Mouse (Mus musculus) megakaryocyte, adult 5-6 weeks (primary cell): ENCODE results near the gene Cd63. TPM values are rescaled to one million over a fixed set of nuclear protein-coding genes. Genes with fewer than 3 reads are reported as not detected.
A peak's percentile ranks its signal among the peaks of the same experiment; 100 is the strongest.

ENCODE experiments used
- ATAC-seq: 2 replicates; pipeline ENCODE4 v1.8.0; 2016; ENCODE audit warnings: mild to moderate bottlenecking, inconsistent platforms; ENCODE audit not compliant: poor library complexity, severe bottlenecking
- total RNA-seq, 2 experiments: library from RNA; stranded (forward) in 1 of 2; stranded (reverse) in 1 of 2; fragments of 153-499, 151-499 nt in 1 of 2; fragments of 221-1000, 200-1000 nt in 1 of 2; gene quantifications; 2 replicates each; pipeline versions ENCODE4 v1.2.3 to v1.2.4; 2015 to 2017

Gene Cd63
- total RNA-seq, 2 experiments from 2014 or later = 46.8 to 60.5 TPM

- ATAC-seq = peak; percentile 8; the same call in 1 of the 2 replicates
Measured at GRCm38 (mm10) chr10:128960590-128961584, 60.1 kb downstream of the Cd63 start, which contains the start of gene Mettl7b. Gene Mettl7b (minus strand): TSS chr10:128960988.

Other genes with a start within 250 kb of the Cd63 start
- gene Suox, start 226.9 kb upstream of the Cd63 start, total RNA-seq (2015) = 1.4 and 1.5 TPM in 2 replicates
- 3.9 and 4.7 TPM in 2 replicates for gene Suox, start 226.9 kb upstream of the Cd63 start, total RNA-seq (2017)
- 62.8 and 64.7 TPM in 2 replicates for gene Rab5b, start 204.7 kb upstream of the Cd63 start, total RNA-seq (2015)
- gene Rab5b, start 204.7 kb upstream of the Cd63 start, total RNA-seq (2017) = 77.1 and 84.0 TPM in 2 replicates
- 0.16 and 0.57 TPM in 2 replicates for gene Pmel, start 196.8 kb upstream of the Cd63 start, total RNA-seq (2015)
- 0.07 and 0.73 TPM in 2 replicates for gene Pmel, start 196.8 kb upstream of the Cd63 start, total RNA-seq (2017)
- gene Cdk2, start 196.0 kb upstream of the Cd63 start, total RNA-seq (2015) = 85.3 and 89.5 TPM in 2 replicates
- gene Cdk2, start 196.0 kb upstream of the Cd63 start, total RNA-seq (2017) = 63.4 and 70.7 TPM in 2 replicates
- gene Dgka, start 156.1 kb upstream of the Cd63 start, total RNA-seq (2015) = 35.0 and 37.6 TPM in 2 replicates
- 31.5 and 32.6 TPM in 2 replicates for gene Dgka, start 156.1 kb upstream of the Cd63 start, total RNA-seq (2017)
- 22.0 and 25.0 TPM in 2 replicates for gene Pym1, start 153.1 kb upstream of the Cd63 start, total RNA-seq (2015)
- 37.1 and 43.4 TPM in 2 replicates for gene Pym1, start 153.1 kb upstream of the Cd63 start, total RNA-seq (2017)
- 4.4 and 4.5 TPM in 2 replicates for gene Mmp19, start 110.1 kb upstream of the Cd63 start, total RNA-seq (2015)
- gene Mmp19, start 110.1 kb upstream of the Cd63 start, total RNA-seq (2017) = 10.9 and 12.7 TPM in 2 replicates
- gene Dnajc14, start 96.9 kb upstream of the Cd63 start, total RNA-seq (2015) = 29.1 and 35.9 TPM in 2 replicates
- 58.3 and 61.3 TPM in 2 replicates for gene Dnajc14, start 96.9 kb upstream of the Cd63 start, total RNA-seq (2017)
- gene Tmem198b, start 96.6 kb upstream of the Cd63 start, total RNA-seq (2015) = 4.5 and 6.5 TPM in 2 replicates
- gene Tmem198b, start 96.6 kb upstream of the Cd63 start, total RNA-seq (2017) = 3.9 and 4.0 TPM in 2 replicates
- gene Sarnp, start 83.7 kb upstream of the Cd63 start, total RNA-seq (2015) = 173 and 182 TPM in 2 replicates
- 209 and 234 TPM in 2 replicates for gene Sarnp, start 83.7 kb upstream of the Cd63 start, total RNA-seq (2017)
- gene Ormdl2, start 79.3 kb upstream of the Cd63 start, total RNA-seq (2015) = 49.5 and 65.2 TPM in 2 replicates
- gene Ormdl2, start 79.3 kb upstream of the Cd63 start, total RNA-seq (2017) = 67.1 and 72.3 TPM in 2 replicates
- 0.07 and 0.18 TPM in 2 replicates for gene Gdf11, start 9.3 kb upstream of the Cd63 start, total RNA-seq (2015)
- 0.18 and 0.28 TPM in 2 replicates for gene Gdf11, start 9.3 kb upstream of the Cd63 start, total RNA-seq (2017)
- 3.4 and 6.0 TPM in 2 replicates for gene Rdh5, start 21.9 kb downstream of the Cd63 start, total RNA-seq (2015)
- 0.94 and 3.6 TPM in 2 replicates for gene Rdh5, start 21.9 kb downstream of the Cd63 start, total RNA-seq (2017)
- 190 and 212 TPM in 2 replicates for gene Bloc1s1, start 23.0 kb downstream of the Cd63 start, total RNA-seq (2015)
- 135 and 165 TPM in 2 replicates for gene Bloc1s1, start 23.0 kb downstream of the Cd63 start, total RNA-seq (2017)
- not detected in 2 replicates for gene Itga7, start 32.8 kb downstream of the Cd63 start, total RNA-seq (2015)
- not detected in 2 replicates for gene Itga7, start 32.8 kb downstream of the Cd63 start, total RNA-seq (2017)
- gene Mettl7b, start 60.0 kb downstream of the Cd63 start, total RNA-seq (2015) = not detected in 2 replicates
- not detected in 2 replicates for gene Mettl7b, start 60.0 kb downstream of the Cd63 start, total RNA-seq (2017)
- not detected in 2 replicates for gene Olfr9, start 88.4 kb downstream of the Cd63 start, total RNA-seq (2015)
- not detected in 2 replicates for gene Olfr9, start 88.4 kb downstream of the Cd63 start, total RNA-seq (2017)
- gene Olfr763, start 109.8 kb downstream of the Cd63 start, total RNA-seq (2015) = not detected in 2 replicates
- not detected in 2 replicates for gene Olfr763, start 109.8 kb downstream of the Cd63 start, total RNA-seq (2017)
- gene Olfr764-ps1, start 138.9 kb downstream of the Cd63 start, total RNA-seq (2015) = not detected in 2 replicates
- gene Olfr764-ps1, start 138.9 kb downstream of the Cd63 start, total RNA-seq (2017) = not detected in 2 replicates
- gene Olfr765, start 149.0 kb downstream of the Cd63 start, total RNA-seq (2015) = not detected in 2 replicates
- gene Olfr765, start 149.0 kb downstream of the Cd63 start, total RNA-seq (2017) = not detected in 2 replicates
- not detected in 2 replicates for gene Olfr766-ps1, start 168.0 kb downstream of the Cd63 start, total RNA-seq (2015)
- gene Olfr766-ps1, start 168.0 kb downstream of the Cd63 start, total RNA-seq (2017) = not detected in 2 replicates
- gene Olfr767, start 181.9 kb downstream of the Cd63 start, total RNA-seq (2015) = not detected in 2 replicates
- not detected in 2 replicates for gene Olfr767, start 181.9 kb downstream of the Cd63 start, total RNA-seq (2017)
- not detected in 2 replicates for gene Olfr768, start 198.4 kb downstream of the Cd63 start, total RNA-seq (2015)
- gene Olfr768, start 198.4 kb downstream of the Cd63 start, total RNA-seq (2017) = not detected in 2 replicates
- gene Olfr769, start 216.9 kb downstream of the Cd63 start, total RNA-seq (2015) = not detected in 2 replicates
- gene Olfr769, start 216.9 kb downstream of the Cd63 start, total RNA-seq (2017) = not detected in 2 replicates
- gene Olfr770, start 238.0 kb downstream of the Cd63 start, total RNA-seq (2015) = not detected in 2 replicates
- gene Olfr770, start 238.0 kb downstream of the Cd63 start, total RNA-seq (2017) = not detected in 2 replicates